Mouse (Mus musculus) intestine, embryonic 16.5 days (tissue): ENCODE data around the gene Elmo1. TPM values are rescaled to one million over a fixed set of nuclear protein-coding genes. Genes with fewer than 3 reads are reported as not detected.

Experiments used
- ATAC-seq: fragments of 200-750 bp; cut with Nextera tagmentation; 2 replicates; pipeline ENCODE4 v1.8.0; 2017; ENCODE audit warnings: moderate TSS enrichment, moderate library complexity
- H3K27ac ChIP-seq: fragments of 300-500 bp; sonication (generic); 2 replicates; pipeline ENCODE4 v1.5.1; 2014; ENCODE audit warnings: mild to moderate bottlenecking, low read length
- H3K27me3 ChIP-seq: fragments of 300-500 bp; sonication (generic); replicated peaks from 2 replicates; pipeline ENCODE4 v1.6.1; 2014; ENCODE audit warnings: low read length, control low read depth, mixed read lengths; ENCODE audit not compliant: control insufficient read depth, insufficient read depth
- H3K36me3 ChIP-seq: fragments of 300-500 bp; sonication (generic); 2 replicates; pipeline ENCODE4 v1.6.1; 2014; ENCODE audit warnings: low read length, control low read depth; ENCODE audit not compliant: control insufficient read depth, insufficient read depth
- H3K4me1 ChIP-seq: fragments of 300-500 bp; sonication (generic); 2 replicates; pipeline ENCODE4 v1.6.1; 2014; ENCODE audit warnings: low read length, control low read depth, mixed read lengths; ENCODE audit not compliant: control insufficient read depth, insufficient read depth
- H3K4me2 ChIP-seq: fragments of 300-500 bp; sonication (generic); 2 replicates; pipeline ENCODE4 v1.6.1; 2014; ENCODE audit warnings: low read depth, low read length, control low read depth
- H3K4me3 ChIP-seq: fragments of 300-500 bp; sonication (generic); 2 replicates; pipeline ENCODE4 v1.5.1; 2014; ENCODE audit warnings: mild to moderate bottlenecking, low read length
- H3K9ac ChIP-seq: fragments of 300-500 bp; sonication (generic); 2 replicates; pipeline ENCODE4 v1.6.1; 2014; ENCODE audit warnings: low read depth, low read length
- H3K9me3 ChIP-seq: fragments of 300-500 bp; sonication (generic); 2 replicates; pipeline ENCODE4 v1.6.1; 2016; ENCODE audit warnings: low read length, control low read depth; ENCODE audit not compliant: control insufficient read depth
- WGBS: fragments of 180-500 bp; shearing (Covaris S2); extraction: QIAGEN DNeasy Blood & Tissue Kit; methylation state at CpG from one replicate; pipeline ENCODE4 v1.1.7; 2014; 5-methylcytosine and 5-hydroxymethylcytosine counted together
- polyA plus RNA-seq: library from polyadenylated mRNA; unstranded; fragments of >200 nt; fragmentation: Nextera tagmentation; extraction: Ambion mirVana; gene quantifications from 2 replicates; pipeline ENCODE4 v1.2.1, GENCODE M21; 2015

The Elmo1 gene
- polyA plus RNA-seq, 1 experiment from 2014 or later: 14.4 TPM

DNA sequence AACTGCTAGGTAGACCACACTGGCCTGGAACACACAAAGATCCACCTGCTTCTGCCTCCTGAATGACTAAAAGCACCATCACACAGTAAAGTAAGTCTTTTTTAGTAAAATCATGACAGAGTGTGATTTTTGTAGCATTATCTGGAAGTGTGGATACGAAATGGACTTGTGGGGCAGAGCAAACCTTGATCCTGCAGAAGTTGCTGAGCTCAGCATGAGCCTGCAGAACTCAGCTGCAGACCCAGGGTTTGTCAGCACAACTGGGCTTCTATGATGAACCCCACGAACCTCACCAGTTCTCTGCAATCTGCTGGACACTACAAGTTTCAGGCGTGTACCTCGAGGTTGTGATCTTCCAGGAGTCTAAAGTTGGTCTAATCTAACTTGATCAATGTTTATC lies 37.7 kb downstream of the Elmo1 start:
- Histone ChIP-seq H3K4me1 (peaks cover 30% of the 10 kb centered on the region), H3K4me2 (no peak overlapping the region), H3K36me3 (no peaks in the 10 kb centered on the region), H3K9ac (no peak overlapping the region), H3K4me3 (no peak overlapping the region), H3K9me3 (no peaks in the 10 kb centered on the region), H3K27me3 (no peaks in the 10 kb centered on the region), H3K27ac (peak overlapping the region; percentile 13; the same call in 1 of the 2 replicates)
- WGBS: 58% methylated on average over 4 of the region's 4 CpGs
- ATAC-seq: no peak

DNA sequence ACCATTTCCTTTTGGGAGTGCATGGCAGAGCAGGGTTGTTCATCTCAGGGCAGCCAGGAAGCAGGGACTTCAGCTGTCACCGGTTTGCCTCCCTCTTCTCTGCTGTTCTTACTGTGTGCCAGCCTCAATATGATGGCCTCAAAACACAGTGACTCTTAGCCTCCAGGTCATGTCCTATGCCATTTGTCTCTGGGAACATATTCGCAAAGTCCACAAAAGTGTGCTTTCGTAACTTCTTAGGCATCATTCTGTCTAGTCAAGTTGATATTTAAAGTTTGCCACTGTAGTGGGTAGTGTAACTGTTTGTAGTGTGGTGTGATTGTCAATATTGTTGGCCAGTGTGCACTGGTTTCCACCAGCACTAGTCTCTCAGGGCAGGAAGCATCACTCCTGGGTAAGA lies 40.3 kb downstream of the Elmo1 start:
- no peaks in the 10 kb centered on the region for H3K36me3 ChIP-seq
- no peaks in the 10 kb centered on the region for H3K27me3 ChIP-seq
- no peak for ATAC-seq
- H3K4me2 ChIP-seq: no peak overlapping the region
- no peaks in the 10 kb centered on the region for H3K9me3 ChIP-seq
- no peak overlapping the region for H3K4me3 ChIP-seq
- no peak overlapping the region for H3K9ac ChIP-seq
- 81% methylated on average over 3 of the region's 3 CpGs for WGBS
- no peak overlapping the region for H3K27ac ChIP-seq
- H3K4me1 ChIP-seq: peaks cover 42% of the 10 kb centered on the region

DNA sequence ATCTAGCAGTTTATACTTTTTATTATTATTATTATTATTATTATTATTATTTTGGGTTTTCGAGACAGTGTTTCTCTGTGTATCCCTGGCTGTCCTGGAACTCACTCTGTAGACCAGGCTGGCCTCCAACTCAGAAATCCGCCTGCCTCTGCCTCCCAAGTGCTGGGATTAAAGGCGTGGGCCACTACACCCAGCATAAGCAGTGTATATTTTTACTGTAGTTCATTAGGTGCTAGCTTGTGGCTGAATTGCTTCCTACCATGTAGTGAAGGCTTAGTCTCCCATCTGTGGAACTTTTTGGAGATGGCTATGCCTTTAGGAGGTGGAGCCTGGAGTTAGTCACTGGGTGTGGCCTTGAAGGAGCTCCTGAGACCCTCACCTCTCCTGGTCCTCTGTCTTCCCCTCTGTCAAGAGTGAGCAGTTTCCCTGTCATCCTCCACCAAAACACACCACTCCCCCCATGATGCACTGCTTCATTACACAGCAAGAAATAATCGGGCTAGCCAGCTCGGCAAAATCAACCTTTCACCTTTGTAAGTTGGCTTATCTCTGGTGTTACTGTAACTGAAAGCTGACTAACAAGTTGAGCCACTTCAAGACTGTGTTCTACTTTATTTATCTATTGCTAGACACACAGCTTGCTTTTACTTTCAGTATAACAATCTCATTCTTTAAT lies 41.1 kb downstream of the Elmo1 start:
- Histone ChIP-seq H3K4me1 (peaks cover 42% of the 10 kb centered on the region), H3K36me3 (no peaks in the 10 kb centered on the region), H3K27ac (peak overlapping the region; percentile 85), H3K4me2 (no peak overlapping the region), H3K9me3 (no peaks in the 10 kb centered on the region), H3K27me3 (no peaks in the 10 kb centered on the region), H3K4me3 (peak overlapping the region; percentile 16; the same call in 1 of the 2 replicates), H3K9ac (no peak overlapping the region)
- peak; percentile 79 for ATAC-seq
- WGBS: 72% methylated on average over 5 of the region's 5 CpGs

DNA sequence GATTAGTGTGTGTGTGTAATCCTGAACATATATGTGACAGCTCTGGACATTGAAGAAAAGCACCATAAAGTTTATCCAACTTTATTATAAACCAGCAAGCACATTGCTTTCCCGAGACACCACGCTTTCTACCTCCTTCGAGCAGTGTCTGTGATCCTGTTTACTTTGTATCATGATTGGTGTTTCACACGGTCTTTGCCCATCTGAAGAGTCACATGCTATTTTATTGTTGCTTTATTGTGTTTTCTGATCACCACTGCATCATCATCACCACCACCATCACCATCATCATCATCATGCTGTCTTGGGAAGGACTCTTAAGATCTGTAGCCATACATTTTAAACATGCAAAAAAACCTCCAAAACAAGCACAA lies 41.6 kb downstream of the Elmo1 start:
- ATAC-seq: peak; percentile 54
- Histone ChIP-seq H3K27me3 (no peaks in the 10 kb centered on the region), H3K4me3 (peak overlapping the region; percentile 16; the same call in 1 of the 2 replicates), H3K9ac (no peak overlapping the region), H3K36me3 (no peaks in the 10 kb centered on the region), H3K4me2 (peak overlapping the region; percentile 2; the same call in 1 of the 2 replicates), H3K27ac (peak overlapping the region; percentile 72), H3K4me1 (peaks cover 47% of the 10 kb centered on the region), H3K9me3 (no peaks in the 10 kb centered on the region)
- WGBS: 55% methylated on average over 4 of the region's 4 CpGs

DNA sequence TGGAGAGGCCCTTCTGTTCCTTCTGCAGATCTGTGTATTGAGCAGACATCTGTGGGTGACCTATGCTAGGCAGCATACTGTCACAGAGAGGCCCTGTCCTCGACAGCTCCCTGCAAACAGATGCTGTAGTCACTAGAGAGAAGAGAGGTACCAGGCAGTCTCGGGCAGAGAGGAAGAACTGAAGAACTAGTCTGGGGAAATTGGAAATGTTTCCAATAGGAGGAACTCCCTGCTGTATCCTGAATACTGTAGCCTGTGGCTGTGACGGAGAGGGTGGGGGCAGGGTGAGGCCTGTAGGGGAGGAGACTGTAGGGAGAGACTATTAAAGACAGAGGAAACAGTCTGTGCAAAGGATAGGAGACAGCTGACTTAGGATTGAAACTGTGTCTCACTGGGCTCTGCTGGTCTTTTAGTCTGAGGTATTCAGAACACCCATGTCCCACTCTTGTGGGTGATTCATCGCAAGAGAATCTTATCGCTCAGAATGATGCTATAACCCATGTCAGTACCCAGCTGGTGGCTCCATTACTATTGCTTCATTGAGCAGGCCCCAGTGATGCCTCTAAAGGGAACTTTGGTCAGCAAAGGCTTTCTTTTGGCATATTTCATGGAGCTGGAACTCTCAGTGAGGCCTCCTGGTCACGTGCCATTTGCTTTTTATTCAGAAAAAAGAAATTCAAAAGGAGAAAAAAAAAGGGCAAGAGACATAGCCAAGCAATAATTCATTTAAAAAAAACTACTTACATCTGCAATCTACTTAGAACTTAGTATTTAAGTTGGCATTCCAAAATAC lies 43.4 kb downstream of the Elmo1 start:
- Histone ChIP-seq H3K9ac (no peak overlapping the region), H3K4me3 (no peak overlapping the region), H3K27me3 (no peaks in the 10 kb centered on the region), H3K9me3 (no peaks in the 10 kb centered on the region), H3K27ac (peak overlapping the region; percentile 72), H3K4me2 (no peak overlapping the region), H3K4me1 (peaks cover 43% of the 10 kb centered on the region), H3K36me3 (no peaks in the 10 kb centered on the region)
- peak; percentile 56 for ATAC-seq
- WGBS: 38% methylated on average over 6 of the region's 6 CpGs

DNA sequence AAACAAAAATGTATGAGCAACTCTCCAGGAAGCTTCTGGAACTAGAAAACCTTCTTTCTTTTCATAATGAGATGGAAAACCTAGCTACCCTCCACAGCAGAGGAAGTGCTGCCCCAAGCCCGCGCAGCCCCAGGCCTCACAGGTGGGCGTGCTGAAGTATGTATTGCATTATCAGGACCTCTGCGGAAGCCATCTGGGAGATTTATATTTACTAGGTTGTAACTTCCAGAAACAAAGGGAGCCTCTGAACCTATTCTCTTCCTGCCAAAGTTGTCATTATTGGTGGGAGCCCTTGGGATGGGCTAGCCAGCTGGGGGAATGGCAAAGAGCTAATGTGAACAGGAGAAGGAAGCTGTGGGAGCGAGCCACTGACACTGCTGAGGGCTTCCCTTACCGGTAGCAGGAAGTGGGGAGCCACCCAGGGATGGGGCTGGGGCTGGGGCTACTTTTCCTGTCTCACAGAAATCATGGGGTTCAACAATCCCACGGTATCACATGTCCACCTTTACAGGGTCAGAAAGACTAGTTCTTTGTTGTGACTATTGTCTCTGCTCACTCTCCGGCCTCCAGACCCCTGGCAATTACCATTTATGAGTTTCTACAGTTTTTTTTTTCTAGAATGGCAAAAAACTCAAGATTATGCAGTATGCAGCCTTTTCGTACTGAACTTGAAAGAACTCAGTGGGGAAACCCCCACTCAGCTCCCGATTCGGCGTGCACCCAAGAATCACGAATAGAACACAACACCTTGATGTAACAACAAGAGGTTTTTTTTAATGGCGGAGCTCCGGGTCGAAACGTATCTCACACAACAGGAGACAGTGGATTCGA lies 44.2 kb downstream of the Elmo1 start:
- Histone ChIP-seq H3K27me3 (no peaks in the 10 kb centered on the region), H3K9me3 (no peaks in the 10 kb centered on the region), H3K4me1 (peaks cover 40% of the 10 kb centered on the region), H3K4me2 (no peak overlapping the region), H3K4me3 (no peak overlapping the region), H3K36me3 (no peaks in the 10 kb centered on the region), H3K27ac (peak overlapping the region; percentile 58), H3K9ac (no peak overlapping the region)
- no peak for ATAC-seq
- WGBS: 81% methylated on average over 18 of the region's 18 CpGs

DNA sequence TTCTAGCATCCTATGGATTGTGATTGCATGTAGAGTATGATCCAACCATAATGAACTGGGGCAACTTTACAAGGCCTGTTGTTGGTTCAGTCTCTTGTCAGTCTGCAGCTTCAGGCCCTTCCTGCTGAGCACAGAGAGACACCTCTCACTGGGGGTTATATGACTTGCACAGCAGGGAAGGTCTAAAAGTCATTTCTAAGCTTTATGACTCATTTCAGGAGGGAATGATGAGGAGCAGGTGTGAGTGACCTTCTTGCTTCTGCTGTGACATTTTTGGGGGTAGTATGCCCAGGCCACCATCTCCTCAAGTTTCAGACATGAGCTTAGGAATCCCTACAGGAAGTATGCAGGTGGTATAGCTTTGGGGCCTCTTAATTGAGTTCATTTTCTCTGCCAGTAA lies 46.4 kb downstream of the Elmo1 start:
- Histone ChIP-seq H3K9ac (no peak overlapping the region), H3K27me3 (no peaks in the 10 kb centered on the region), H3K4me2 (no peak overlapping the region), H3K27ac (no peak overlapping the region), H3K4me3 (no peak overlapping the region), H3K36me3 (no peaks in the 10 kb centered on the region), H3K9me3 (no peaks in the 10 kb centered on the region), H3K4me1 (peaks cover 36% of the 10 kb centered on the region)
- ATAC-seq: no peak; the same call in 1 of the 2 replicates

DNA sequence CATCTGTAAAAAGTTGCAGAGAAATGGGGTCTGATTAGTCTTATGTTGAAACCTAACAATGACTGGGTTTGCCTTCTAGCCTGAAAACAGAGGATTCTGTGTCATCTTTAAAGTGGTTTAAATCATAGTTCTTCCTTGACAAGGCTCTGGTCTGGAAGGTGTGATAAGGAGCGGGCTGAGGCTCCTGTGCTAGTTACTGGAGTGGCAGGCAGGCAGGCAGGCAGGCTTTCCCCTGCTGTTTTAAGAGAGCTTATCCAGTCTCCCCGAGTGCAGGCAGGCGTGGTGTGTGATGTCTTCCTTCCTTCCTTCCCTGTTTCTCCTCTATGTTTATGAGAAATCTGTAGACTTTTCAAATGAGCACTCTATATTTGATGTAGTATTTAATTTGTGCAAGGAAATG lies 48.1 kb downstream of the Elmo1 start:
- 24% methylated on average over 3 of the region's 3 CpGs for WGBS
- no peaks in the 10 kb centered on the region for H3K9me3 ChIP-seq
- no peaks in the 10 kb centered on the region for H3K36me3 ChIP-seq
- H3K4me2 ChIP-seq: no peak overlapping the region
- no peak for ATAC-seq
- H3K4me3 ChIP-seq: no peak overlapping the region
- no peaks in the 10 kb centered on the region for H3K27me3 ChIP-seq
- H3K9ac ChIP-seq: no peak overlapping the region
- H3K27ac ChIP-seq: no peak overlapping the region
- H3K4me1 ChIP-seq: peaks cover 26% of the 10 kb centered on the region

DNA sequence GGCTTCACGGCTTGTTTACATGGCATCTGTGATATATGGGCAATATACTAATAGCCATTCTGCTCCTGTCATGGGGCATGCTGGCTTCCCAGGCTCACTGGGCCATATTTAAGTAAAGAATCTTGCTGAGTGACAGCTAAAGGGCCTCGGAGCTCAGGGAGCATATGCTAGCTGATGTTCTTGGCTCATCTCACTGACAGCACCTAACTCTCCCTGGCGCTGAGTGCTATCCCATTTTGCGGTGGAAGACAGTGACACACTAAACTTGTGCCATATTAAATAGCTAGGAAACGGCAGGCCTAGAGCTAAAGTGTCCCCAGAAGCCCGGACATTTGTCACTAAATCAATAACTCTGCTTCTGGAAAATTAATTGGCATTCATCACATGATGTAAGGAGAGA lies 48.7 kb downstream of the Elmo1 start:
- Histone ChIP-seq H3K4me2 (no peak overlapping the region), H3K9me3 (no peaks in the 10 kb centered on the region)
- WGBS: 45% methylated on average over 6 of the region's 6 CpGs

More for the DNA sequence above, 48.7 kb downstream of the Elmo1 start:
- Histone ChIP-seq H3K4me1 (peaks cover 21% of the 10 kb centered on the region), H3K27ac (no peak overlapping the region), H3K9ac (no peak overlapping the region), H3K4me3 (no peak overlapping the region), H3K27me3 (no peaks in the 10 kb centered on the region), H3K36me3 (no peaks in the 10 kb centered on the region)
- no peak for ATAC-seq
